Mouse (Mus musculus) mouse embryonic stem cell (cell line): ENCODE measurements around the gene Zdhhc7.

Experiments used
- in situ Hi-C, 2 experiments: fragments of 300-500 bp; cut with MboI; formaldehyde crosslinking; loops; 1 replicate in 1 of 2; 3 replicates in 1 of 2; pipeline ENCODE4 v1.14.3; 2019 to 2020; ENCODE audit warnings: low sequenced_read_pairs in 2 of 2, low pct_unique_long_range_greater_than_20kb in 1 of 2, mixed read lengths in 1 of 2; ENCODE audit not compliant: unreplicated experiment in 1 of 2

Gene Zdhhc7

GRCm38 (mm10) chr8:120079361-120079760 is 21.9 kb downstream of the Zdhhc7 start:
- in situ Hi-C loops: loop anchor here (10.0 kb wide), 1 partner anchor 115 kb away; no protein-coding TSS in a partner anchor

- in situ Hi-C loops: loop anchor here (10.0 kb wide), 1 partner anchor 113 kb away; no protein-coding TSS in a partner anchor
These were observed 23.2 kb downstream of the Zdhhc7 start for GRCm38 (mm10) chr8:120078080-120078479.

GRCm38 (mm10) chr8:120075347-120075746 is 25.9 kb downstream of the Zdhhc7 start:
- in situ Hi-C loops: loop anchor here (10.0 kb wide), 1 partner anchor 111 kb away; no protein-coding TSS in a partner anchor

DNA sequence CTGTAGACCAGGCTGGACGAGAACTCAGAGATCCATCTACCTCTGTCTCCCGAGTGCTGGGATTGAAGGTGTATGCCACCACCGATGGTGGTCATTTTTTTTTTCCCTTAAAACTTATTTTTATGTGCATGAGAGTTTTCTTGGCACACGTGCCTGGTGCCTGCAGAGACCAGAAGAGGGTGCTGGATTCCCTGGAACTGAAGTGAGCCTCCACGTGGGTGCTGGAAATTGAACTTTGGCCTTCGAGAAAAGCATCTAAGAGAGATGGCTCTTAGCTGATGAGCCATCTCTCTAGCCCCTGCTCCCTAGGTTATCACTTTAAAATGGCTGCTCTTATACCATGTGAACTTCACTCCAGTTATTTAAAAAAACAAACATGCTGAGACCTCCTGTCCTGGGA is 26.8 kb downstream of the Zdhhc7 start:
- in situ Hi-C loops: loop anchor here (10.0 kb wide), 1 partner anchor 110 kb away; no protein-coding TSS in a partner anchor

DNA sequence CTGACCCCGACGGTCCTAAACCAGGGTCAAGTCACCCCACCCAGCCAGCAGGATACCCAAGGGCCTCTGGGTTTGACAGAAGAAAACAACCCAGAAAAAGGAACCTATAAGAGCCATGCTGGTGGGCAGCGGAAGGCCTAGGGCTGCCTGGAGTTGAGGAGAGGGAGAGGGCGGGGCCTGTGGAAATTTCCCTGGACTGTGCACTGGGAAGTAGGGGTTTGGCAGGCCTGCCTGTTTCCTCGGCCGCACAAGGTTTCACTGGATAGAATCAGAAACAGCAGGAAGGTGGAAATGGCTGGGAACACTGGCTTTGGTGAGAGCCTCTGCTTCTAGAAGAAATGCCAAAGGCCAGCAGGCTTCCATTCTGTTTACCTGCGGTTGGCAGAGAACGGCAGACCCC is 28.5 kb downstream of the Zdhhc7 start:
- in situ Hi-C loops: loop anchor here (10.0 kb wide), 1 partner anchor 108 kb away; no protein-coding TSS in a partner anchor

GRCm38 (mm10) chr8:120072259-120072658 is 29.0 kb downstream of the Zdhhc7 start:
- in situ Hi-C loops: loop anchor here (10.0 kb wide), 1 partner anchor 107 kb away; no protein-coding TSS in a partner anchor

GRCm38 (mm10) chr8:120071684-120072083 is 29.6 kb downstream of the Zdhhc7 start:
- in situ Hi-C loops: loop anchor here (10.0 kb wide), 1 partner anchor 107 kb away; no protein-coding TSS in a partner anchor

- in situ Hi-C loops: no loop called here
These were observed 33.2 kb downstream of the Zdhhc7 start for GRCm38 (mm10) chr8:120067936-120068668.

DNA sequence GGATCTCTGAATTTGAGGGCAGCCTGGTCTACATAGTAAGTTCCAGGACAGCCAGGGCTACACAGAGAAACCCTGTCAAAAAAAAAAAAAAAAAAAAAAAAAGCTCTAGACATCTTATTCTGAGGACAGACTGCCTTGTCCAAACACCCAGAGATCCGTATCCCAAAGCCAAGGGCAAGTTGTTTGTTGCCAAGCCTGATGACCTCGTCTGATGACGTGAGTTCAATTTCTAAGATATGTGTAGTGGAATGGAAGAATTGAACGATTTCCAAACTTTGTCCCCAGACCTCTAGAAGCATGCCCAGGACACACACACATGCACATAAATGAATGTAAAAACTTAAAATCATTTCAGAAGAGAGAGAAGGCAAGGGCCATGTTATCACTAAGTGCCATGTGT is 35.1 kb downstream of the Zdhhc7 start:
- in situ Hi-C loops: no loop called here

GRCm38 (mm10) chr8:120065611-120066010 is 35.7 kb downstream of the Zdhhc7 start:
- in situ Hi-C loops: no loop called here

DNA sequence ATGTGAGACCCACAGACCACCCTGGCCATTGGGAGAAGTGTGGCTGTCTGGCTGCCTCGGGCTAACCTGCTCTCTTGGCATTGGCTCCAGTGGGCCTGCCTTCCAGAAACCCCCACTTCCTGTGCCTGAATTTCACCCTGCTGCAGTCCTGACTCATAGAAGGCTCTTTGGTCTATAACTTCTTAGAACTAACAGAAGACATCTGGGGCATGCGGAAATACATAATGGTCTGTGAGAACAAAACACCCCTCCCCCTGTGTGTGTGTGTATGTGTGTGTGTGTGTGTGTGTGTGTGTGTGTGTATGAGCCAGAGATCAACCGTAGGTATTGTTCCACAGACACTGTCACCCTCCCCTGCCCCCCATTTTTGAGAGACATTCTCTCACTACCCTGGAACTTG is 38.0 kb downstream of the Zdhhc7 start:
- in situ Hi-C loops: no loop called here

- in situ Hi-C loops: no loop called here
These were observed 38.5 kb downstream of the Zdhhc7 start for GRCm38 (mm10) chr8:120062742-120063141.

DNA sequence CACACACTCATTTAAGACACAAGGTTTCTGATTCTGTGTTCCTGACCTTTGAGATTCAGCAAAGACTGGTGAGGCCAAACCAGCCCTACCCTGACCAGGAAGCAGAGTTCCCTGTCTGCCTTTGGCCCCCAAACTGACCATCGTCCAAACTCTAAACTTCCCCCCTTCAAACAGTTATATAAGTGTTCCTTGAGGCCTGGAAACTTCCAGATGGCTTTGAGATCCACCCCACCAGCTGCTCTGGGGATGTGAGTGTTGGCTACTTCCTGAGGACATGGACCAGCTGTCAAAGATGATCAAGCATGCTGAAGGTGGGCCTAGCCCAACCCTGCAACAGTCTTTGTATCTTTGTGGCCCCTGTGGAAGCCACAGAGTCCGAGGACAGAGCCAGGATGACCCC is 44.2 kb downstream of the Zdhhc7 start:
- in situ Hi-C loops: no loop called here

GRCm38 (mm10) chr8:120054833-120055232 is 46.4 kb downstream of the Zdhhc7 start:
- in situ Hi-C loops: no loop called here

- in situ Hi-C loops: no loop called here
These were observed 49.0 kb downstream of the Zdhhc7 start for GRCm38 (mm10) chr8:120052318-120052717.

DNA sequence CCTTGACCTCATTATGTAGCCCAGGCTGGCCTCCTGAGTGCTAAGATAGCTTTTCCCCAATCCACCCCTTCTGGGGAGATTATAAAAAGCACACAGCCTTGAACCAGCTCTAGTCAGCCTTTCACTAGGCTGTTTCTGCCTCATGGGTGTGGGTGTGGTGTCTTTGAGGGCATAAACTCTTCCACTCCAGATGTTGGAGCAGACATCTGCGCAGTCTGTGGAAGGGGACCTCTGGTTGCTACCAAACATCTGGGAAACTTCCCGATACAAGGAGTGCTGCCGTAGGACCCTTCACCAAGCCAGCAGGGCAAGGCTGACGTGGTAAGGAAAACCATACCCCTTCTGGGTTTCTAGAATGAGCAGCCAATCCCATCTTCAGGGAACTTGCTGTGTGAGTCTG is 49.4 kb downstream of the Zdhhc7 start:
- in situ Hi-C loops: no loop called here

- in situ Hi-C loops: no loop called here
These were observed 50.3 kb downstream of the Zdhhc7 start for GRCm38 (mm10) chr8:120051006-120051405.

GRCm38 (mm10) chr8:120050376-120050775 is 50.9 kb downstream of the Zdhhc7 start:
- in situ Hi-C loops: no loop called here

- in situ Hi-C loops: no loop called here
These were observed 51.3 kb downstream of the Zdhhc7 start for GRCm38 (mm10) chr8:120049949-120050348.
